Mouse (Mus musculus) liver, adult 2 months (tissue): ENCODE data around the gene Ftsj1.

Experiments
- CTCF ChIP-seq: fragments of 200-500 bp; IDR thresholded peaks from 2 replicates; pipeline ENCODE4 v1.5.1; 2011; ENCODE audit warnings: low read depth, low read length, control low read depth
- POLR2A ChIP-seq: fragments of 200-500 bp; IDR thresholded peaks from 2 replicates; pipeline ENCODE4 v1.6.1; 2011; ENCODE audit warnings: low read length, control low read depth; ENCODE audit not compliant: insufficient read depth; ENCODE audit errors: extremely low read depth

DNA sequence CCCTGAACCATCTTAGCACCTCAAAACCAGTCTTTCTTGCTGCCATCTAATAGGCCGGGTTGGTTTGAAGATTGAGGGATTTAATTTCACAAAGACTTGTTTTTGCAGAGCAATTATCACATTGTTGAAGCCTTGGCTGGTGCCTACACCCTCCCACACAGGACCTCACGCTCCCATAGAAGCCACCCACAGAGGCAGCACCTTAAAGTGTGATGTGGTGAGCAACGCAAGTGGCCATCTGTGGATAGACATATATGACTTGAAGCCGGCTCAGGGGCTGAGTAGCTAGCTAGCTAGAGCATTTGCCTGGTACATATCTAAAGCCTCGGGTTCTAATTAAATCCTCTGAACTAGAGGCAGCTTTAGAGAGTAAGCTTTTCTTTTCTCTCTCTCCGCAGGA, 34.8 kb downstream of the Ftsj1 start:
- TF ChIP-seq CTCF (no peak), POLR2A (no peak)
